In the genomic region with DNA sequence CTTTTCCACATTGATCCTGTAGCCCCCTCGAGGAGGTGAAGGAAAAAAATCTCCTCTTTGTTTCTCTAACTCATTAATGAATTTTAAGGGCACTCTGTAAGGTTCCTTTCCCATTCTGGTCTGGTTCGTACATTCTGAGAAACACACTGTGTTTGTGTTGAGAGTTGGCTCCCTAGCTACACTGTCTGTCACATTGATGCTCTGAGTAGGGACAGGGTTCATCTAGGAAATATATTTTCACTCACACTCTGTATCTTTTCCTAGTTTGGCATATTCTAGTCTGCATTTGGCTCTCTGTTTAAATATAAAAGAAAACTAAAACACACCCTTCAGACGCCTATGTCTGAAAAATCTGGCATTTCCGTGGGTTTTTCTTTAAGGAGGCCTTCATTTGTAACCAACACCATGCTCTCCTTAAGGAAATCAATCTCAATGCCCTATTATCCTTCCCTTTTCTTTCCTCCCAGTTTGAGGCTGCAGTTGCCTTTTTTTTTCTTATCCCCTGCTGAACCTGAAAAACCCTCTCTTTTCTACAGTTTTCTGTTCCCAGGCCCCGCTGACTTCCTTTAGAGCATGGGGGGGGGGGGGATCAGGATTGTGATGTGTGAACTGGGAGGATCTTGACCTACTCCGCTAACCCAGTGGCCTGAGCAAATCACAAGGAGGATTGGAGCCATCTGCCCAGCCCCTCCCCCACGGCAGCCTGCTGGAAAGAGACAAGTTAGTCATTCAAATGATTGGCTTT, we compare ENCODE assay signal across 8 mouse cellular contexts. TPM values are rescaled to one million over a fixed set of nuclear protein-coding genes. Genes with fewer than 3 reads are reported as not detected.
DNase-seq lines count a peak whose midpoint lies in the region; ATAC-seq and TF ChIP-seq lines count a peak whose summit lies in the region.

No protein-coding gene starts in this region.

- WGBS in embryonic facial prominence, embryonic 13.5 days = 16% methylated on average over 7 of the region's 7 CpGs
- WGBS in heart, embryonic 10.5 days = 25% methylated on average over 7 of the region's 7 CpGs
- 14% methylated on average over 7 of the region's 7 CpGs for WGBS in kidney, embryonic 16.5 days
- WGBS in limb, embryonic 14.5 days = 18% methylated on average over 7 of the region's 7 CpGs
- 5% methylated on average over 7 of the region's 7 CpGs for WGBS in neural tube, embryonic 14.5 days

- H3K4me3 ChIP-seq in embryonic facial prominence, embryonic 13.5 days = no peak overlapping the region
- peak overlapping the region; percentile 13; the same call in 1 of the 2 replicates for H3K4me3 ChIP-seq in heart, embryonic 10.5 days
- H3K4me3 ChIP-seq in kidney, embryonic 16.5 days (ENCODE audit: low read length) = 0 out of 2 replicates have a peak overlapping the region, but pooled peaks have one; percentile 9
- H3K4me3 ChIP-seq in limb, embryonic 14.5 days (replicated peaks; ENCODE audit: low read length) = no peak overlapping the region
- peak overlapping the region; percentile 39 for H3K4me3 ChIP-seq in neural tube, embryonic 14.5 days (ENCODE audit: low read depth, low read length)

- H3K36me3 ChIP-seq in embryonic facial prominence, embryonic 13.5 days = no peaks in the 10 kb centered on the region
- H3K36me3 ChIP-seq in heart, embryonic 10.5 days = no peaks in the 10 kb centered on the region
- H3K36me3 ChIP-seq in kidney, embryonic 16.5 days (ENCODE audit: insufficient read depth, low read length) = no peaks in the 10 kb centered on the region
- no peaks in the 10 kb centered on the region for H3K36me3 ChIP-seq in limb, embryonic 14.5 days (ENCODE audit: control insufficient read depth, insufficient read depth, low read length)
- no peaks in the 10 kb centered on the region for H3K36me3 ChIP-seq in neural tube, embryonic 14.5 days (ENCODE audit: control insufficient read depth, insufficient read depth, low read length)

- ATAC-seq in embryonic facial prominence, embryonic 13.5 days (ENCODE audit: insufficient number of reproducible peaks, insufficient read depth, low FRiP score, low TSS enrichment, low read depth) = no peak
- ATAC-seq in kidney, embryonic 16.5 days (ENCODE audit: low FRiP score, low TSS enrichment) = peak; percentile 87
- no peak for ATAC-seq in limb, embryonic 14.5 days (ENCODE audit: low FRiP score, low read depth)
- peak; percentile 88 for ATAC-seq in neural tube, embryonic 14.5 days (ENCODE audit: low read depth)

- peak; percentile 19 for DNase-seq in thymus, postnatal 4 days
- no peak for DNase-seq in thymus, postnatal 10 days (ENCODE audit: low spot score in 2 of 2)
- DNase-seq in heart, embryonic 10.5 days (ENCODE audit: low spot score) = peak; percentile 82
- DNase-seq in limb, embryonic 14.5 days (ENCODE audit: low spot score) = peak; percentile 54
- no peak for DNase-seq in thymus, postnatal 36 days

- no peak overlapping the region for H3K27ac ChIP-seq in embryonic facial prominence, embryonic 13.5 days
- no peak overlapping the region for H3K27ac ChIP-seq in heart, embryonic 10.5 days
- H3K27ac ChIP-seq in kidney, embryonic 16.5 days (ENCODE audit: low read length) = no peak overlapping the region
- no peak overlapping the region for H3K27ac ChIP-seq in limb, embryonic 14.5 days (replicated peaks; ENCODE audit: low read depth, low read length)
- H3K27ac ChIP-seq in neural tube, embryonic 14.5 days (ENCODE audit: low read depth, low read length) = peak overlapping the region; percentile 83

- H3K4me2 ChIP-seq in embryonic facial prominence, embryonic 13.5 days = peak overlapping the region; percentile 47
- peak overlapping the region; percentile 31 for H3K4me2 ChIP-seq in kidney, embryonic 16.5 days (replicated peaks; ENCODE audit: low read depth, low read length)
- H3K4me2 ChIP-seq in limb, embryonic 14.5 days (replicated peaks; ENCODE audit: low read depth, low read length, severe bottlenecking) = no peak overlapping the region
- H3K4me2 ChIP-seq in neural tube, embryonic 14.5 days (ENCODE audit: low read depth, low read length) = peak overlapping the region; percentile 50

- no peak overlapping the region for H3K9ac ChIP-seq in embryonic facial prominence, embryonic 13.5 days
- no peak overlapping the region for H3K9ac ChIP-seq in kidney, embryonic 16.5 days (replicated peaks; ENCODE audit: low read length)
- no peak overlapping the region for H3K9ac ChIP-seq in limb, embryonic 14.5 days (ENCODE audit: low read depth, low read length, severe bottlenecking)
- H3K9ac ChIP-seq in neural tube, embryonic 14.5 days (replicated peaks; ENCODE audit: low read depth, low read length) = peak overlapping the region; percentile 60; the same call in 1 of the 2 replicates

- no peaks in the 10 kb centered on the region; the same call in 1 of the 2 replicates for H3K27me3 ChIP-seq in embryonic facial prominence, embryonic 13.5 days
- H3K27me3 ChIP-seq in heart, embryonic 10.5 days (ENCODE audit: insufficient read depth, poor library complexity, severe bottlenecking) = no peaks in the 10 kb centered on the region
- H3K27me3 ChIP-seq in kidney, embryonic 16.5 days (ENCODE audit: insufficient read depth, low read length) = no peaks in the 10 kb centered on the region
- no peaks in the 10 kb centered on the region for H3K27me3 ChIP-seq in limb, embryonic 14.5 days (ENCODE audit: control insufficient read depth, insufficient read depth, low read length)
- no peaks in the 10 kb centered on the region for H3K27me3 ChIP-seq in neural tube, embryonic 14.5 days (ENCODE audit: control insufficient read depth, insufficient read depth, low read length)

- TF ChIP-seq POLR2A in limb, embryonic 14.5 days (IDR thresholded peaks at IDR 0.05; ENCODE audit: borderline replicate concordance, extremely low read depth, insufficient read depth, insufficient read length) = no peak

- no peaks in the 10 kb centered on the region for H3K9me3 ChIP-seq in embryonic facial prominence, embryonic 13.5 days
- H3K9me3 ChIP-seq in heart, embryonic 10.5 days = no peaks in the 10 kb centered on the region
- H3K9me3 ChIP-seq in kidney, embryonic 16.5 days (ENCODE audit: low read length) = no peaks in the 10 kb centered on the region
- H3K9me3 ChIP-seq in limb, embryonic 14.5 days (ENCODE audit: control insufficient read depth, low read length) = no peaks in the 10 kb centered on the region
- no peaks in the 10 kb centered on the region for H3K9me3 ChIP-seq in neural tube, embryonic 14.5 days (ENCODE audit: control insufficient read depth, low read length)

- H3K4me1 ChIP-seq in embryonic facial prominence, embryonic 13.5 days = peaks cover 15% of the 10 kb centered on the region
- H3K4me1 ChIP-seq in heart, embryonic 10.5 days = peaks cover 6% of the 10 kb centered on the region; the same call in 1 of the 2 replicates
- H3K4me1 ChIP-seq in kidney, embryonic 16.5 days (ENCODE audit: insufficient read depth, low read length) = peaks cover 18% of the 10 kb centered on the region
- H3K4me1 ChIP-seq in limb, embryonic 14.5 days (ENCODE audit: control insufficient read depth, insufficient read depth, low read length) = peaks cover 10% of the 10 kb centered on the region
- peaks cover 4% of the 10 kb centered on the region; the same call in 1 of the 2 replicates for H3K4me1 ChIP-seq in neural tube, embryonic 14.5 days (ENCODE audit: control insufficient read depth, insufficient read depth, low read length)

RNA-seq across cellular contexts. Expression of gene Fabp7, which starts 0.4 kb away (rescaled TPM):
- 23.0 and 34.1 TPM in 2 replicates for polyA plus RNA-seq in embryonic facial prominence, embryonic 13.5 days (2015; fragmentation: Nextera tagmentation; extraction: Ambion mirVana)
- 1.3 and 2.0 TPM in 2 replicates for polyA plus RNA-seq in heart, embryonic 10.5 days (2016; fragmentation: Nextera tagmentation; extraction: Ambion mirVana)
- 5.3 and 8.5 TPM in 2 replicates for polyA plus RNA-seq in kidney, embryonic 16.5 days (2015; fragmentation: Nextera tagmentation; extraction: Ambion mirVana)
- 4.6 and 10.1 TPM in 2 replicates for polyA plus RNA-seq in limb, embryonic 14.5 days (2012; rRNA removed)
- polyA plus RNA-seq in limb, embryonic 14.5 days (2014; fragmentation: Nextera tagmentation; extraction: Ambion mirVana) = 8.7 and 10.2 TPM in 2 replicates
- polyA plus RNA-seq in neural tube, embryonic 14.5 days (2014; fragmentation: Nextera tagmentation; extraction: Ambion mirVana) = 2,216 and 2,237 TPM in 2 replicates

RNA-seq across cellular contexts. Expression of gene Smpdl3a, which starts 9.8 kb away (rescaled TPM):
- polyA plus RNA-seq in embryonic facial prominence, embryonic 13.5 days (2015; fragmentation: Nextera tagmentation; extraction: Ambion mirVana) = 14.0 and 16.1 TPM in 2 replicates
- polyA plus RNA-seq in heart, embryonic 10.5 days (2016; fragmentation: Nextera tagmentation; extraction: Ambion mirVana) = 10.3 and 16.5 TPM in 2 replicates
- polyA plus RNA-seq in kidney, embryonic 16.5 days (2015; fragmentation: Nextera tagmentation; extraction: Ambion mirVana) = 33.3 and 39.2 TPM in 2 replicates
- polyA plus RNA-seq in limb, embryonic 14.5 days (2012; rRNA removed) = 14.1 and 14.3 TPM in 2 replicates
- polyA plus RNA-seq in limb, embryonic 14.5 days (2014; fragmentation: Nextera tagmentation; extraction: Ambion mirVana) = 13.7 and 16.5 TPM in 2 replicates
- 42.2 and 43.4 TPM in 2 replicates for polyA plus RNA-seq in neural tube, embryonic 14.5 days (2014; fragmentation: Nextera tagmentation; extraction: Ambion mirVana)

Comparison
In these comparisons a context has a peak if more than half of its experiments do, and no peak if none do; other contexts are left out.
1. DNase-seq: peak in thymus, postnatal 4 days (single experiment), heart, embryonic 10.5 days (single experiment) and limb, embryonic 14.5 days (single experiment); none in thymus, postnatal 10 days (0 of 2) and thymus, postnatal 36 days (0 of 2).
2. ATAC-seq: peak in kidney, embryonic 16.5 days (single experiment) and neural tube, embryonic 14.5 days (single experiment); none in embryonic facial prominence, embryonic 13.5 days (single experiment) and limb, embryonic 14.5 days (single experiment).
3. H3K4me3 ChIP-seq: peak in heart, embryonic 10.5 days (single experiment), kidney, embryonic 16.5 days (single experiment) and neural tube, embryonic 14.5 days (single experiment); none in embryonic facial prominence, embryonic 13.5 days (single experiment) and limb, embryonic 14.5 days (single experiment).
4. RNA of gene Fabp7, which starts 0.4 kb away (polyA plus RNA-seq): 2,216 to 2,237 TPM in neural tube, embryonic 14.5 days; 23.0 to 34.1 TPM in embryonic facial prominence, embryonic 13.5 days, 4.6 to 10.2 TPM in limb, embryonic 14.5 days, 5.3 to 8.5 TPM in kidney, embryonic 16.5 days and 1.3 to 2.0 TPM in heart, embryonic 10.5 days; every median in the first group is over 10 times any median in the second.